Mouse (Mus musculus) MEL (cell line): ENCODE measurements at regions not wholly inside any gene's neighbourhood (a gene's known extent, or its start where the extent isn't known, plus 50 kb on each side); places are given as distances from the start of the nearest gene placed in this dataset.

Experiments
- BHLHE40 ChIP-seq: IDR thresholded peaks from 2 replicates; pipeline ENCODE4 v1.6.1; 2012; ENCODE audit warnings: low read depth, mild to moderate bottlenecking, inconsistent platforms, low read length, improper control_type of control experiment, borderline replicate concordance
- CHD2 ChIP-seq: IDR thresholded peaks from 2 replicates; pipeline ENCODE4 v1.6.1; 2011; ENCODE audit warnings: low read length, improper control_type of control experiment
- CTCF ChIP-seq, 3 experiments: IDR thresholded peaks in 2 of 3; conservative IDR thresholded peaks in 1 of 3; 2 replicates each; pipeline ENCODE4 v1.5.1; 2011 to 2012; ENCODE audit warnings: low read length in 3 of 3, low read depth in 2 of 3, mild to moderate bottlenecking in 2 of 3, improper control_type of control experiment in 1 of 3, inconsistent platforms in 1 of 3, mixed read lengths in 1 of 3, moderate library complexity in 1 of 3; ENCODE audit not compliant: control insufficient read depth in 1 of 3, insufficient read depth in 1 of 3, poor library complexity in 1 of 3, severe bottlenecking in 1 of 3
- ELF1 ChIP-seq: IDR thresholded peaks from 2 replicates; pipeline ENCODE4 v1.6.1; 2014; ENCODE audit warnings: low read depth, mild to moderate bottlenecking, inconsistent platforms, low read length, improper control_type of control experiment, moderate library complexity
- ETS1 ChIP-seq: IDR thresholded peaks from 2 replicates; pipeline ENCODE4 v1.6.1; 2012; ENCODE audit warnings: low read depth, mild to moderate bottlenecking, inconsistent platforms, low read length, improper control_type of control experiment, moderate library complexity
- HCFC1 ChIP-seq: IDR thresholded peaks from 2 replicates; pipeline ENCODE4 v1.6.1; 2012; ENCODE audit warnings: low read depth, mild to moderate bottlenecking, inconsistent platforms, low read length, improper control_type of control experiment, moderate library complexity
- MAX ChIP-seq: IDR thresholded peaks from 2 replicates; pipeline ENCODE4 v1.6.1; 2011; ENCODE audit warnings: low read length, improper control_type of control experiment
- MAZ ChIP-seq: IDR thresholded peaks from 2 replicates; pipeline ENCODE4 v1.6.1; 2012; ENCODE audit warnings: low read depth, mild to moderate bottlenecking, inconsistent platforms, low read length, improper control_type of control experiment
- MYC ChIP-seq: IDR thresholded peaks from 2 replicates; pipeline ENCODE4 v1.6.1; 2011; ENCODE audit warnings: low read depth, mild to moderate bottlenecking, low read length, improper control_type of control experiment, moderate library complexity
- POLR2A ChIP-seq, 2 experiments: IDR thresholded peaks; 2 replicates each; pipeline ENCODE4 v1.6.1; 2011 to 2012; ENCODE audit warnings: low read length in 2 of 2, mild to moderate bottlenecking in 2 of 2, control low read depth in 1 of 2, improper control_type of control experiment in 1 of 2, low read depth in 1 of 2, moderate library complexity in 1 of 2; ENCODE audit not compliant: control insufficient read depth in 1 of 2, insufficient read depth in 1 of 2, poor library complexity in 1 of 2
- POLR2AphosphoS2 ChIP-seq: IDR thresholded peaks from 2 replicates; pipeline ENCODE4 v1.6.1; 2011; ENCODE audit warnings: low read length, improper control_type of control experiment
- TCF12 ChIP-seq: IDR thresholded peaks from 2 replicates; pipeline ENCODE4 v1.6.1; 2014; ENCODE audit warnings: low read depth, mild to moderate bottlenecking, inconsistent platforms, low read length, improper control_type of control experiment, moderate library complexity
- USF2 ChIP-seq, 2 experiments: IDR thresholded peaks; 2 replicates each; pipeline ENCODE4 v1.6.1; 2011 to 2012; ENCODE audit warnings: improper control_type of control experiment in 2 of 2, low read length in 2 of 2, borderline replicate concordance in 1 of 2, inconsistent platforms in 1 of 2, low read depth in 1 of 2, mild to moderate bottlenecking in 1 of 2; ENCODE audit not compliant: insufficient read depth in 1 of 2

DNA sequence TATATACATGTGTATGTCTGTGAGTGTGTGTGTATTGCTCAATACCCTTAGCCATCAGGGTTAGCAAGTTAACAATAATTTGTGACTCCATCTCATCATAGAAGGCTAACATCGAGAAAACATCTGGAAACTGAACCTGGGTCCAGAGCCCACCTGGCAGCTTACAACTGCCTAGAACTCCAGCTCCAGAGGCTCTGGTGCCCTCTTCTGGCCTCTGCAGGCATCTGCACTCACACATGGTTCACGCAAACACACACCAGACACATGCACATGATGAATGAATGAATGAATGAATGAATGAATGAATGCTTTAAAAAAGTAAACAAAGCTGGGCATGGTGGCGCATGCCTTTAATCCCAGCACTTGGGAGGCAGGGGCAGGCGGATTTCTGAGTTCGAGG is 182.8 kb downstream of the Suds3 start:
- TF ChIP-seq POLR2A (IDR thresholded peaks at IDR 0.05; ENCODE audit: control insufficient read depth in 1 of 2, insufficient read depth in 1 of 2, low read depth in 1 of 2, low read length in 2 of 2, poor library complexity in 1 of 2), result no peak
- peak in 2 of 3 experiments; percentile 2 to 41; a peak in 2 of 6 replicates for TF ChIP-seq CTCF (IDR thresholded peaks at IDR 0.05 in 2 of 3, conservative IDR thresholded peaks at IDR 0.05 in 1 of 3; ENCODE audit: control insufficient read depth in 1 of 3, insufficient read depth in 1 of 3, low read depth in 2 of 3, low read length in 3 of 3, poor library complexity in 1 of 3, severe bottlenecking in 1 of 3)
- no peak for TF ChIP-seq POLR2AphosphoS2
- no peak for TF ChIP-seq BHLHE40
- no peak for TF ChIP-seq MAX
- no peak for TF ChIP-seq MAZ
- TF ChIP-seq HCFC1, result no peak
- no peak for TF ChIP-seq CHD2
- no peak for TF ChIP-seq TCF12
- TF ChIP-seq ETS1, result no peak
- TF ChIP-seq ELF1, result no peak
- TF ChIP-seq MYC, result no peak
- TF ChIP-seq USF2 (IDR thresholded peaks at IDR 0.05; ENCODE audit: borderline replicate concordance in 1 of 2, insufficient read depth in 1 of 2, low read depth in 1 of 2, low read length in 2 of 2), result no peak
